Mouse (Mus musculus): ENCODE measurements around the gene Cpm.

Cpm gene

GRCm38 (mm10) chr10:117649292-117650041 is 20.2 kb downstream of the Cpm start:
- no peak for DNase-seq (ENCODE audit: low spot score in 2 of 2)

GRCm38 (mm10) chr10:117650042-117650655 is 20.8 kb downstream of the Cpm start:
- no peak for DNase-seq (ENCODE audit: low spot score in 2 of 2)

- no peak for DNase-seq (ENCODE audit: low spot score in 2 of 2)
These were observed 21.4 kb downstream of the Cpm start for GRCm38 (mm10) chr10:117650725-117651124.

GRCm38 (mm10) chr10:117651587-117652377 is 22.5 kb downstream of the Cpm start:
- no peak for DNase-seq (ENCODE audit: low spot score in 2 of 2)

- no peak for DNase-seq (ENCODE audit: low spot score in 2 of 2)
These were observed 23.1 kb downstream of the Cpm start for GRCm38 (mm10) chr10:117652378-117652774.

- no peak for DNase-seq (ENCODE audit: low spot score in 2 of 2)
These were observed 23.9 kb downstream of the Cpm start for GRCm38 (mm10) chr10:117652930-117653778.

GRCm38 (mm10) chr10:117653779-117654173 is 24.5 kb downstream of the Cpm start:
- DNase-seq (ENCODE audit: low spot score in 2 of 2) = no peak

- DNase-seq (ENCODE audit: low spot score in 2 of 2) = no peak
These were observed 25.4 kb downstream of the Cpm start for GRCm38 (mm10) chr10:117654576-117655123.

- no peak for DNase-seq (ENCODE audit: low spot score in 2 of 2)
These were observed 26.2 kb downstream of the Cpm start for GRCm38 (mm10) chr10:117655460-117655859.

- no peak for DNase-seq (ENCODE audit: low spot score in 2 of 2)
These were observed 26.8 kb downstream of the Cpm start for GRCm38 (mm10) chr10:117655908-117656661.

- no peak for DNase-seq (ENCODE audit: low spot score in 2 of 2)
These were observed 27.3 kb downstream of the Cpm start for GRCm38 (mm10) chr10:117656662-117656962.

GRCm38 (mm10) chr10:117656985-117657658 is 27.8 kb downstream of the Cpm start:
- DNase-seq (ENCODE audit: low spot score in 2 of 2) = no peak

- no peak for DNase-seq (ENCODE audit: low spot score in 2 of 2)
These were observed 28.5 kb downstream of the Cpm start for GRCm38 (mm10) chr10:117657659-117658306.

GRCm38 (mm10) chr10:117658522-117659429 is 29.5 kb downstream of the Cpm start:
- DNase-seq (ENCODE audit: low spot score in 2 of 2) = no peak

- no peak for DNase-seq (ENCODE audit: low spot score in 2 of 2)
These were observed 30.1 kb downstream of the Cpm start for GRCm38 (mm10) chr10:117659430-117659813.

- no peak for DNase-seq (ENCODE audit: low spot score in 2 of 2)
These were observed 30.5 kb downstream of the Cpm start for GRCm38 (mm10) chr10:117659819-117660218.

GRCm38 (mm10) chr10:117662316-117663055 is 33.2 kb downstream of the Cpm start:
- DNase-seq (ENCODE audit: low spot score in 2 of 2) = no peak
